Mouse (Mus musculus) embryonic facial prominence, embryonic 15.5 days (tissue): ENCODE data around the gene B2m. TPM values are rescaled to one million over a fixed set of nuclear protein-coding genes. Genes with fewer than 3 reads are reported as not detected.

Experiments used
- ATAC-seq: fragments of 200-750 bp; cut with Nextera tagmentation; 2 replicates; pipeline ENCODE4 v1.8.0; 2017; ENCODE audit warnings: low read depth, moderate TSS enrichment; ENCODE audit not compliant: insufficient number of reproducible peaks, low FRiP score, low TSS enrichment
- H3K27ac ChIP-seq: fragments of 300-500 bp; sonication (generic); replicated peaks from 2 replicates; pipeline ENCODE4 v1.5.1; 2015; ENCODE audit warnings: mild to moderate bottlenecking, inconsistent platforms
- H3K27me3 ChIP-seq: fragments of 300-500 bp; sonication (generic); 2 replicates; pipeline ENCODE4 v1.6.1; 2015; ENCODE audit warnings: inconsistent platforms
- H3K36me3 ChIP-seq: fragments of 300-500 bp; sonication (generic); 2 replicates; pipeline ENCODE4 v1.6.1; 2015; ENCODE audit warnings: mild to moderate bottlenecking, inconsistent platforms
- H3K4me1 ChIP-seq: fragments of 300-500 bp; sonication (generic); 2 replicates; pipeline ENCODE4 v1.6.1; 2015; ENCODE audit warnings: inconsistent platforms
- H3K4me2 ChIP-seq: fragments of 300-500 bp; sonication (generic); replicated peaks from 2 replicates; pipeline ENCODE4 v1.6.1; 2015; ENCODE audit warnings: mild to moderate bottlenecking, inconsistent platforms
- H3K4me3 ChIP-seq: fragments of 300-500 bp; sonication (generic); replicated peaks from 2 replicates; pipeline ENCODE4 v1.5.1; 2015; ENCODE audit warnings: mild to moderate bottlenecking, inconsistent platforms
- H3K9ac ChIP-seq: fragments of 300-500 bp; sonication (generic); 2 replicates; pipeline ENCODE4 v1.6.1; 2015; ENCODE audit warnings: inconsistent platforms
- H3K9me3 ChIP-seq: fragments of 300-500 bp; sonication (generic); replicated peaks from 2 replicates; pipeline ENCODE4 v1.6.1; 2016; ENCODE audit warnings: inconsistent platforms
- WGBS: fragments of 180-500 bp; shearing (Covaris S2); methylation state at CpG from one replicate; pipeline ENCODE4 v1.1.7; 2015; 5-methylcytosine and 5-hydroxymethylcytosine counted together
- polyA plus RNA-seq: library from polyadenylated mRNA; unstranded; fragments of >200 nt; fragmentation: Nextera tagmentation; extraction: Ambion mirVana; gene quantifications from 2 replicates; pipeline ENCODE4 v1.2.1, GENCODE M21; 2015

Gene B2m
- polyA plus RNA-seq, 1 experiment from 2014 or later, result 337 TPM

- Histone ChIP-seq H3K9ac (no peak overlapping the region), H3K27me3 (no peaks in the 10 kb centered on the region), H3K27ac (no peak overlapping the region), H3K4me3 (no peak overlapping the region), H3K36me3 (no peaks in the 10 kb centered on the region), H3K9me3 (no peaks in the 10 kb centered on the region), H3K4me1 (peaks cover 6% of the 10 kb centered on the region; the same call in 1 of the 2 replicates), H3K4me2 (no peak overlapping the region)
- no peak for ATAC-seq
- 79% methylated on average over 3 of the region's 3 CpGs for WGBS
These were observed 5.4 kb downstream of the B2m start for GRCm38 (mm10) chr2:122152850-122153249.

DNA sequence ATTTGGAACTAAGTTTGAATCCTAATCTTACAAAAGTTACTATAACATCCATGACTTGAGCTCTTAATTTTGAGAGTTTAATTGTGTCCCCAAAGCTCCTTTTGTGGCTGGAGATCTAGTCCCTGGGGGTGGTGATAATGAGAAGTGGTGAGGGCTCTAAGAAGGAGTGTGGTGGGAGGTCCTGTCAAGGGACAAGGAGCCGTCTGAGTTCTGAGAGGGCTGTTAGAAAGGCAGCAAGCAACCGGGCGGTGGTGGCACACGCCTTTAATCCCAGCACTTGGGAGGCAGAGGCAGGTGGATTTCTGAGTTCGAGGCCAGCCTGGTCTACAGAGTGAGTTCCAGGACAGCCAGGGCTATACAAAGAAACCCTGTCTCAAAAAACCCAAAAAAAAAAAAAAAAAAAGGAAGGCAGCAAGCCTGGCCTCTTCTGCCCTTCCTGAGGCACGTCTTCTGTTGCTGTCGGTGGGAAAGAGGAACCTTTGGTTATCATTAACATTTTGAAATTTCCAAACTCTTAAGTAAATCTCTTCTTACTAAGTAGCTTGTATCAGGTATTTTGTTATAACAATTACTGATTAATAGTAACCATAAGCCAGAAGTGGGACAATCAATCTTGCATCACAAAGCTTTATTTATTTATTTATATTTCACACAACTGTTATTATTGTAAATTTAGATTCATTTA lies 6.3 kb downstream of the B2m start:
- H3K9me3 ChIP-seq, result no peaks in the 10 kb centered on the region
- peaks cover 10% of the 10 kb centered on the region for H3K4me1 ChIP-seq
- no peak overlapping the region for H3K9ac ChIP-seq
- H3K27me3 ChIP-seq, result no peaks in the 10 kb centered on the region
- H3K4me3 ChIP-seq, result no peak overlapping the region
- H3K4me2 ChIP-seq, result no peak overlapping the region
- no peaks in the 10 kb centered on the region for H3K36me3 ChIP-seq
- H3K27ac ChIP-seq, result no peak overlapping the region
- no peak for ATAC-seq
- 78% methylated on average over 7 of the region's 7 CpGs for WGBS

GRCm38 (mm10) chr2:122154479-122154878 lies 7.0 kb downstream of the B2m start:
- 90% methylated on average over 2 of the region's 2 CpGs for WGBS
- no peaks in the 10 kb centered on the region for H3K36me3 ChIP-seq
- no peaks in the 10 kb centered on the region for H3K27me3 ChIP-seq
- H3K4me3 ChIP-seq, result no peak overlapping the region
- ATAC-seq, result no peak
- peaks cover 12% of the 10 kb centered on the region for H3K4me1 ChIP-seq
- no peak overlapping the region for H3K9ac ChIP-seq
- no peaks in the 10 kb centered on the region for H3K9me3 ChIP-seq
- H3K27ac ChIP-seq, result no peak overlapping the region
- H3K4me2 ChIP-seq, result no peak overlapping the region

- no peak overlapping the region for H3K4me3 ChIP-seq
- peaks cover 12% of the 10 kb centered on the region for H3K4me1 ChIP-seq
- no peak overlapping the region for H3K4me2 ChIP-seq
- no peaks in the 10 kb centered on the region for H3K36me3 ChIP-seq
- H3K27me3 ChIP-seq, result no peaks in the 10 kb centered on the region
- WGBS, result 78% methylated on average over 2 of the region's 2 CpGs
- no peaks in the 10 kb centered on the region for H3K9me3 ChIP-seq
- no peak overlapping the region for H3K9ac ChIP-seq
- no peak overlapping the region for H3K27ac ChIP-seq
- no peak for ATAC-seq
These were observed 7.8 kb downstream of the B2m start for GRCm38 (mm10) chr2:122155292-122155691.

DNA sequence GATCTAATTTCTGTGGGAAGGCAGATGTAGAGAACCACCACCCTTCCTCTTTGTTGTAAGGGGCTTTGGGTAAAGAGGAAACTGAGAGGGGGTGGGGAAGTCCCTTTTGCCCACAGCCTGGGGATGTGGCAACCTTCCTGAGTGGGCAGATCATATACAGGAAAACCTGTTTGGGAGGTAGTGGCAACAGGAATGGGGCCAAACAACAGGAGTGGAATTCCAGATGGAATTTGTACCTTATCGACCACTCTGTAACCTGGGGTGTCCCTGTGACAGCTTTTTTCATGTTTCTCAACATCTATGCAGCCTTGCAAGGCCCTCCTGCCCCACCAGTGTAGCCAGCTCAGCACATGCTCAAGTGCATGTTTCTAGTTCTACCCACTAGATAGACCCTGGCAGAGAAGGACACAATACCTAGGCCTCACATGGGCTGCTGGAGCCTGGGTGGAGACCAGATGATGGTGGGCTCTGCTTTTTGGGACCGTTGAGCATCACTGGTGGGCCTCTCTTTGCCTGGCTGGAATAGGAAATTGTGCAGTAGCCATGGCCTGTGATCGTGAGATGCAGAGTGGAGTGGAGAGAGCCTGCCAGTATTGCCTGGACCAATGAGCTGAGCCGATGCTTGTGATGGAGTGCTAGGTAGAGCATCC lies 8.7 kb downstream of the B2m start:
- H3K4me1 ChIP-seq, result peaks cover 12% of the 10 kb centered on the region
- H3K4me3 ChIP-seq, result no peak overlapping the region

GRCm38 (mm10) chr2:122157561-122157960 lies 10.1 kb downstream of the B2m start:
- ATAC-seq, result no peak
- Histone ChIP-seq H3K9ac (no peak overlapping the region), H3K27ac (no peak overlapping the region)

More for the DNA sequence above, 8.7 kb downstream of the B2m start:
- Histone ChIP-seq H3K27me3 (no peaks in the 10 kb centered on the region), H3K9me3 (no peaks in the 10 kb centered on the region), H3K36me3 (no peaks in the 10 kb centered on the region), H3K9ac (no peak overlapping the region), H3K27ac (no peak overlapping the region), H3K4me2 (no peak overlapping the region)
- 86% methylated on average over 4 of the region's 4 CpGs for WGBS
- ATAC-seq, result no peak

DNA sequence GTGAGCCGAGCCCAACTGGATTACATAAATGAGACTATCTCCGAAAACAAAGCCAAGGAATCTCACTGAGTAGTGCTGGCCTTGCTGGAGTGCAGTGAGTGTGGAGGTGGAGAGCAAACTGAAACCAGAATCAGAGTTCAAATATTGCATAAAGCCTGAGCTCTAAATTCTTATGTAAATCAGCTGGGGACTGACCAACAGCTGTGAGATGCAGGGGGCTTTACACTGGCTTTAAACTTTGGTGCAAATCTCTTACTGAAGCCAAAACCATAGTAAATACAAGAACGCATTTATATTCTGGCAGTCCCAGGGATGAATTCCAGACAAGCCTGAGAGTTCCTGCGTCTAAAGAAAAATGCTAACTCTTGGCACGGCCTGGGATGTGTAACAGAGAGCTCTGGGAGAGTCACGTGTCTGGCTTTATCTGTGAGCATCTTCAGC lies 10.9 kb downstream of the B2m start:
- peak; percentile 50; the same call in 1 of the 2 replicates for ATAC-seq
- 28% methylated on average over 6 of the region's 6 CpGs for WGBS
- H3K9me3 ChIP-seq, result no peaks in the 10 kb centered on the region
- H3K9ac ChIP-seq, result no peak overlapping the region
- no peaks in the 10 kb centered on the region for H3K27me3 ChIP-seq
- H3K4me1 ChIP-seq, result peaks cover 16% of the 10 kb centered on the region
- no peaks in the 10 kb centered on the region for H3K36me3 ChIP-seq
- no peak overlapping the region for H3K4me3 ChIP-seq
- no peak overlapping the region for H3K4me2 ChIP-seq
- H3K27ac ChIP-seq, result peak overlapping the region; percentile 44

More at GRCm38 (mm10) chr2:122157561-122157960, 10.1 kb downstream of the B2m start:
- H3K4me2 ChIP-seq, result no peak overlapping the region
- H3K9me3 ChIP-seq, result no peaks in the 10 kb centered on the region
- peaks cover 16% of the 10 kb centered on the region for H3K4me1 ChIP-seq
- H3K4me3 ChIP-seq, result no peak overlapping the region
- H3K27me3 ChIP-seq, result no peaks in the 10 kb centered on the region
- H3K36me3 ChIP-seq, result no peaks in the 10 kb centered on the region

- Histone ChIP-seq H3K27me3 (no peaks in the 10 kb centered on the region), H3K4me2 (no peak overlapping the region), H3K4me1 (peaks cover 16% of the 10 kb centered on the region), H3K36me3 (no peaks in the 10 kb centered on the region), H3K9ac (no peak overlapping the region), H3K4me3 (no peak overlapping the region), H3K27ac (no peak overlapping the region), H3K9me3 (no peaks in the 10 kb centered on the region)
- no peak for ATAC-seq
- WGBS, result 64% methylated on average over 6 of the region's 6 CpGs
These were observed 12.2 kb downstream of the B2m start for GRCm38 (mm10) chr2:122159667-122160066.

GRCm38 (mm10) chr2:122160680-122161079 lies 13.2 kb downstream of the B2m start, which contains the start of gene Trim69:
Gene Trim69, plus strand, starts transcription at chr2:122160700.
- peaks cover 16% of the 10 kb centered on the region for H3K4me1 ChIP-seq
- no peak within 1 kb of the TSS for H3K4me2 ChIP-seq
- no peaks in the 10 kb centered on the region for H3K9me3 ChIP-seq
- no peaks in the 10 kb centered on the region for H3K36me3 ChIP-seq
- ATAC-seq, result no peak
- 37% methylated on average over 2 of the region's 2 CpGs for WGBS
- no peak within 1 kb of the TSS for H3K4me3 ChIP-seq
- no peaks in the 10 kb centered on the region for H3K27me3 ChIP-seq
- H3K9ac ChIP-seq, result no peak within 1 kb of the TSS
- no peak within 1 kb of the TSS for H3K27ac ChIP-seq

GRCm38 (mm10) chr2:122161542-122161941 lies 14.1 kb downstream of the B2m start:
- Histone ChIP-seq H3K27me3 (no peaks in the 10 kb centered on the region), H3K4me2 (no peak overlapping the region), H3K9me3 (no peaks in the 10 kb centered on the region), H3K27ac (no peak overlapping the region), H3K4me3 (no peak overlapping the region), H3K9ac (no peak overlapping the region), H3K36me3 (no peaks in the 10 kb centered on the region), H3K4me1 (peaks cover 16% of the 10 kb centered on the region)
- WGBS, result 42% methylated on average over 4 of the region's 4 CpGs
- no peak for ATAC-seq

DNA sequence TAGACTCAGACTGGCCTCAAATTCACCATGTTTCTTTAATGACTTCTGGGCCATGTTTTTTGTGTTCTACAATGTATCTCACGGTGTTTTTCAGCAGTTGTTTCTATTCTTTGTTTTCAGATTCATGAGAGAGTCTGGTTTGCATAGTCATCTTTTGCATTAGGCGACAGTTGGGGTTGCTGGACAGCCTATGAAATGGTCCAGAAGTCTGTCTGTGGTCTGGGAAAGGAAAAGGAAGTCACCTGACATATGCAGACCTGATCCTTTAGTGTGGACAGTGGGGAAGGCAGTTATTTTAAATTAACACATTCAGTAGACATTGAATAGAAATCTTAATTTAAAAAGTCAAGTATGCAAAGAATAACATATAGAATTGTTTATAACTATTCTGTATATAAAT lies 15.0 kb downstream of the B2m start:
- no peak for ATAC-seq
- H3K4me1 ChIP-seq, result peaks cover 16% of the 10 kb centered on the region
- no peaks in the 10 kb centered on the region for H3K9me3 ChIP-seq
- no peak overlapping the region for H3K9ac ChIP-seq
- WGBS, result 81% methylated on average over 2 of the region's 2 CpGs
- H3K4me3 ChIP-seq, result no peak overlapping the region
- H3K27ac ChIP-seq, result no peak overlapping the region
- no peaks in the 10 kb centered on the region for H3K27me3 ChIP-seq
- no peak overlapping the region for H3K4me2 ChIP-seq
- no peaks in the 10 kb centered on the region for H3K36me3 ChIP-seq
